ENCODE assay signal across 25 mouse cellular contexts in the genomic region with DNA sequence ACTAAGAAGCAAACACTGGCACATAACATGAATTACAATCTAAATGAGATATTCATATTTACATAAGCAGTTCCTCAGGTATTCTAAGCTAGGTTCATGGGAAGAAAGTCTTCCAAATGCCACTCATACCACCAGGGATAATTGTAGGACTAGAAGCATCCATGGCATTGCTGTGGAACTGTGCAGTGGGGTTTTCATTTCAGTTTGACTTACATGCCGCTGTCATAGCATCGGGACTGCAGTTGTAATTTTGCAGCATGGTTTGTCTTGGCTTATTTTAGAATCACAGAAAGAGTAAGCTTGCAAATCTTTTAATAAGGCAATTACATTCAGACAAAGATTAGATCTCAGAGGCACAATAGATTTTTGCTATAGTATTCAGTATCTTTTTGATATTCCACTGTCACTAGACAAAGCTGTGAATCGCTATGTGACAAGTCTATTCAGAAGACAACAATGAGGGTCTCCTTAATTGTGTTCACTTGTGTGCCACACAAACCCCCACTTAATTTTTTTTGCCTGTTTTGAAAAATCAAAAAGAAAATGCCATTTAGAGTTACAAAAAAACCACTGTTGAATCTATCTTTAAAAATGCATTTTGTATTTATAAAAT.
"Had no signal": no experiment of that assay in that cellular context is flagged by ENCODE, and none has a peak within 500 bp of the region (broad histone marks: within the 10 kb centered on the region; RNA-seq: fewer than 3 reads in every experiment).

No protein-coding gene starts in this region.

- H3K9me3 ChIP-seq: heart, embryonic 12.5 days; hindbrain, embryonic 13.5 days; hindbrain, embryonic 15.5 days; kidney, embryonic 15.5 days; limb, embryonic 10.5 days; limb, embryonic 12.5 days; liver, embryonic 13.5 days; liver, embryonic 15.5 days had no signal

- H3K4me3 ChIP-seq: heart, adult 2 months; heart, embryonic 12.5 days; hindbrain, embryonic 13.5 days; hindbrain, embryonic 15.5 days; kidney, embryonic 15.5 days; left cerebral cortex, adult 2 months; limb, embryonic 10.5 days; limb, embryonic 12.5 days; liver, embryonic 13.5 days; liver, embryonic 15.5 days had no signal

- H3K4me1 ChIP-seq: heart, embryonic 12.5 days; hindbrain, embryonic 13.5 days; hindbrain, embryonic 15.5 days; kidney, embryonic 15.5 days; limb, embryonic 10.5 days; limb, embryonic 12.5 days; liver, embryonic 13.5 days; liver, embryonic 15.5 days had no signal

- H3K9ac ChIP-seq: heart, embryonic 12.5 days; hindbrain, embryonic 13.5 days; hindbrain, embryonic 15.5 days; kidney, embryonic 15.5 days; limb, embryonic 12.5 days; liver, embryonic 13.5 days; liver, embryonic 15.5 days; liver, postnatal 0 days had no signal

- DNase-seq: gastrocnemius, postnatal 14 days; gastrocnemius, postnatal 36 days; heart, adult 11 months; heart, adult 2 months; heart, postnatal 10 days; kidney, adult 11 months; kidney, adult 2 months; kidney, adult 9 months; kidney, postnatal 14 days; kidney, postnatal 36 days; liver; liver, embryonic 13.5 days; liver, postnatal 0 days had no signal

- H3K27me3 ChIP-seq: heart, embryonic 12.5 days; hindbrain, embryonic 13.5 days; hindbrain, embryonic 15.5 days; kidney, embryonic 15.5 days; limb, embryonic 12.5 days; liver, embryonic 13.5 days; liver, embryonic 15.5 days had no signal

- H3K27ac ChIP-seq: heart, adult 2 months; hindbrain, embryonic 13.5 days; hindbrain, embryonic 15.5 days; hindbrain, postnatal 0 days; kidney, embryonic 15.5 days; kidney, postnatal 0 days; left cerebral cortex, adult 2 months; limb, embryonic 10.5 days; limb, embryonic 12.5 days; liver, embryonic 13.5 days; liver, embryonic 15.5 days had no signal

- H3K4me2 ChIP-seq: heart, embryonic 12.5 days; hindbrain, embryonic 13.5 days; hindbrain, embryonic 15.5 days; kidney, embryonic 15.5 days; limb, embryonic 12.5 days; liver, embryonic 11.5 days; liver, embryonic 13.5 days; liver, embryonic 15.5 days had no signal

- ATAC-seq: hindbrain, postnatal 0 days; intestine, embryonic 16.5 days; liver, postnatal 0 days had no signal

- H3K36me3 ChIP-seq: heart, embryonic 12.5 days; hindbrain, embryonic 13.5 days; hindbrain, embryonic 15.5 days; kidney, embryonic 15.5 days; limb, embryonic 10.5 days; limb, embryonic 12.5 days; liver, embryonic 13.5 days; liver, embryonic 15.5 days had no signal
